Mouse (Mus musculus): ENCODE data around the gene Chrna9.

Gene Chrna9

GRCm38 (mm10) chr5:66008245-66008967 is 73.7 kb downstream of the Chrna9 start:
- DNase-seq (ENCODE audit: low read depth, low spot score), result no peak

- DNase-seq (ENCODE audit: low read depth, low spot score), result no peak
These were observed 79.3 kb downstream of the Chrna9 start for GRCm38 (mm10) chr5:66013999-66014398.

GRCm38 (mm10) chr5:66014437-66014836 is 79.7 kb downstream of the Chrna9 start:
- no peak for DNase-seq (ENCODE audit: low read depth, low spot score)

- no peak for DNase-seq (ENCODE audit: low read depth, low spot score)
These were observed 80.8 kb downstream of the Chrna9 start for GRCm38 (mm10) chr5:66015449-66015961.

GRCm38 (mm10) chr5:66026796-66027195 is 92.1 kb downstream of the Chrna9 start:
- DNase-seq (ENCODE audit: low read depth, low spot score), result no peak
